Mouse (Mus musculus): ENCODE data around the gene Nr1d2. TPM values are rescaled to one million over a fixed set of nuclear protein-coding genes. Genes with fewer than 3 reads are reported as not detected.
A peak's percentile ranks its signal among the peaks of the same experiment; 100 is the strongest.
"Not testable (repeated sequence)": the region's sequence is repeated elsewhere in the genome, so short reads cannot be mapped to it uniquely, and the experiment has no call there.

Nr1d2 gene
- polyA plus RNA-seq, 1 experiment, result 13.5 TPM

GRCm38 (mm10) chr14:18233076-18233475, 5.9 kb downstream of the Nr1d2 start:
- no peak for DNase-seq (ENCODE audit: low read depth)

DNA sequence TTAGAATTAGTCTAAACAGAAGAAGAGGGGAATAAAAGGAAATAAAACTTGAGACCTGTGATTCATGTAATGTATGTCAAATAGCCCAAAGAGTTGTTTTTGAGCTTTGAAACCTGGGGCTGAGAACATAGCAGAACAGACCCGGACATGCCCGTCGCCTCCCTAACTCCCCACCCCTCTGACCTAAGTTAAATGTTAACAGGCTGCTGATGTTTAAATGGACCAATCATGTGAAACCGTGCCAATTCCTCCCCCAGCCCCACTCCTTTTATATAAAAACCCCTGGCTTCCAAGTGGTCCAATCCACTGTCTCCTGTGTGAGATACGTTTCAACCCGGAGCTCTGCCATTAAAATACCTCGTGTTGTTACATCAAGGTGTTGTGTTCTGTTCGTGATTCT, 7.1 kb downstream of the Nr1d2 start:
- not testable (repeated sequence) for DNase-seq (ENCODE audit: low read depth)

DNA sequence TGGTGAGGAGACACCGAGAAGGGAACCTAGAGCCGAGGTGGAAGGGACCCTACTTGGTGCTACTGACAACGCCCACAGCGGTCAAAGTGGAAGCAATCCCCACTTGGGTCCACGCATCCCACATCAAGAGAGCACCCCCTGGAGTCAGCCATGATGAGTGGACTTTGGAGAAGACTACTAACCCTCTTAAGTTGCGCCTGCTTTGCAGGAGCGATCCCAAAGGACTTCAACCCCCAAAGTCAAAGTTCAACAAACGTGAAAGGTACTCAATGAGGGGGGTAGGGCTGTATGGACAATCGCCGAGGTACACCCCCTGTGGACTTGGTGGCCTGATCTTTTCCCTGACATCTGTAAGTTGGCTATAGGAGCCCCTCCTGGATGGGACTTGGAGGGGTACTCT, 9.2 kb downstream of the Nr1d2 start:
- DNase-seq (ENCODE audit: low read depth), result not testable (repeated sequence)

- DNase-seq (ENCODE audit: low read depth), result not testable (repeated sequence)
Measured at GRCm38 (mm10) chr14:18226181-18226580, 12.7 kb downstream of the Nr1d2 start.

GRCm38 (mm10) chr14:18225431-18225830, 13.5 kb downstream of the Nr1d2 start:
- not testable (repeated sequence) for DNase-seq (ENCODE audit: low read depth)

- no peak for DNase-seq (ENCODE audit: low read depth)
Measured at GRCm38 (mm10) chr14:18221977-18222376, 16.9 kb downstream of the Nr1d2 start.

DNA sequence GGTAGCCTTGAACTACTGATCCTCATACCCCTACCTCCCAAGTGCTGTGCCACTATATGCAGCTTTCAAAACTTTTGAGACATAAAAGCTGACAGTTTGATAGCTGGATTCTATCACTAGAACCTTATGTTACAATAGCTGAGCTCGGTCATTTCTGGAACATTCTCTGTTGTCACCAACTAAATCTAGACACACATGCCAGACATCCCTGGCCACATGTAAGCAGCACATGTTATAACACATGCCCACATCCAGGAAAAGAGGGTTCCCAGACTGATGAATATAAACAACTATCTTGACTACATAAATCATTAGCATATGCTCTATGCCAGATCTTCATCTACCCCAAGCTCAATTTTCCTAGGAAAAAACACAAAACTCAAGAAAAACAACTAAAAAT, 21.8 kb downstream of the Nr1d2 start:
- no peak for DNase-seq (ENCODE audit: low read depth)

DNA sequence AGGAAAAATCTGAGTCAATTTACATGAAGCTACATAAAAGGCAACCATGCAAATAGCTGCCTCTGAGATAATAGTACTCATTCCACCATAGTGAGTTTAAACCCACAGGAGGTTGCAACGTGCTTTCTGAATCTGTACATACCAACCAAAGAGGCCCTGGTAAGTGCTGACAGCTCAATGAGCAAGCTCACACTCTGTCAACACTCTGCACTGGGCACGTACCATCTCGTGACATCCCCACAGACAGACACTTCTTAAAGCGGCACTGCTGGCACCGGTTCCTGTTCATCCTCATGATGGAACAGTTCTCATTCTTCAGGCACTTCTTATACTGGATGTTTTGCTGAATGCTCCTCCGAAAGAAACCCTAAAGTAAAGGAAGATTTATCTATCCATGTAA, 22.5 kb downstream of the Nr1d2 start:
- DNase-seq (ENCODE audit: low read depth), result no peak

GRCm38 (mm10) chr14:18210795-18211194, 28.1 kb downstream of the Nr1d2 start:
- DNase-seq (ENCODE audit: low read depth), result no peak

DNA sequence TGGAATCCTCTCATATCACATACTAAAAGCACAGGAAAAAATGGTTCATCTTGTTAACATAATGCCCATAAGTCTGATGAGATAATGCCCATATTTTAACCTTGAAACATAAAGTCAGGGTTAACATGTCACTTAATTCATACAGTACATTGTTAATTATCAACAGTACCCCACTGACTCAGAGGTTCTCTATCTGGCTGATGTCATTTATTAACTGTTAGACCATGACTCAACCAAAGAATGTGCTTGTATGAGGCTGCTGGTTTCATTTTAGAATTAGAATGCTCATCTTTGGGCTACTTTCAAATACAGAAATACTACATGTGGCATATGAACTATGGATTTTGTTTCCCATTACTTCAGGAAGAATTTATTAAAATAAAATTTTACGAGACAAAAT, 34.6 kb downstream of the Nr1d2 start:
- not testable (repeated sequence) for DNase-seq (ENCODE audit: low read depth)

DNA sequence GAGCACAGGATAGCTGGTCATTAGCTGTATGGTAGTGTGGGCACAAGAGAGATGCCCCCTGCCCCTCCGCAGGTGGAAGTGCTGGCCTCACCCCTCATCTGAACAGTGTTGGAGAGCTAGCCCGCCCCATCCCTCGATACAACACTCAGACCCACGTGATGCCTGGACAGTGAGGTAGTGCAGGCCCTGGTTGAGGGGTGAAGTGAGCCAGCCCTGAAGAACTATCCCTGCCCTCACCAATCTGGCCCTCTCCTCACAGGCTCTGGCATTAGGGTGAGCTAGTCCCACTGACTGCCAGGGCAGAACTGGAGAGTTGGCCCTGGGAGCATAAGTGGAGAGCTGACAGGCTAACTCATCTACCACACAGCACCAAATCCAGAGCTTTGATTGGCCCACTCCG, 37.5 kb downstream of the Nr1d2 start:
- DNase-seq (ENCODE audit: low read depth), result no peak

GRCm38 (mm10) chr14:18186883-18187417, 52.0 kb downstream of the Nr1d2 start:
- no peak for DNase-seq (ENCODE audit: low read depth)

- not testable (repeated sequence) for DNase-seq (ENCODE audit: low read depth)
Measured at GRCm38 (mm10) chr14:18177531-18177930, 61.4 kb downstream of the Nr1d2 start.

- DNase-seq (ENCODE audit: low read depth), result no peak
Measured at GRCm38 (mm10) chr14:18167597-18167996, 71.3 kb downstream of the Nr1d2 start.

DNA sequence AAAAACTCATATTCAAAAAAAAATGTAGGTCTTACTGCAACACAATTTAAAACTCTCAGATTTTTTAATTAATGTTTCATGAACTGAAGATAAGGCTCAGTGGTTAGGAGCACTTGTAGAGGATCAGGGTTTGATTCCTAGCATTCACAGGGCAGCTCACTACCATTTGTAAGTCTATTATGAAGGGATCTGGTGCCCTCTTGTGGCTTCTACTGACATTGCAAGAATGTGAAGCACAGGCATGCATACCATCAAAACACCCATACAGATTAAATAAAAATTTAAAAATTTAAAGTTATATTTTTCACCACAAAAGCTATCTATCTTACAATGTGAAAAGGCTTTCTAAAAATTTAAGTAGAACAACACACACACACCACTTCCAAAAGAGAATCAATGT, 71.9 kb downstream of the Nr1d2 start:
- peak; percentile 2 for DNase-seq (ENCODE audit: low read depth)

Other genes starting within 250 kb of the Nr1d2 start
- gene Nkiras1, start 32.0 kb upstream of the Nr1d2 start, polyA plus RNA-seq (2012; rRNA removed), result 7.4 and 9.3 TPM in 2 replicates
- 204 and 266 TPM in 2 replicates for gene Rpl15, start 32.3 kb upstream of the Nr1d2 start, polyA plus RNA-seq (2012; rRNA removed)
- 37.7 and 40.2 TPM in 2 replicates for gene Ube2e1, start 92.7 kb upstream of the Nr1d2 start, polyA plus RNA-seq (2012; rRNA removed)

Data from gonadal fat pad, adult 2 months (tissue).